Mouse (Mus musculus) heart, postnatal 36 days (tissue): ENCODE results near the gene Ms4a4d. TPM values are rescaled to one million over a fixed set of nuclear protein-coding genes. Genes with fewer than 3 reads are reported as not detected.
"Not testable (repeated sequence)": the region's sequence is repeated elsewhere in the genome, so short reads cannot be mapped to it uniquely, and the experiment has no call there.

ENCODE experiments used
- DNase-seq, 2 experiments: peaks; one replicate each; pipeline ENCODE4 v3.0.0; 2021 to 2022
- intact Hi-C: fragments of 180-260 bp; cut with DNase I; formaldehyde crosslinking; loops from one replicate; pipeline ENCODE4 v1.15.1; 2025
- total RNA-seq, 2 experiments: library from RNA; stranded (reverse); gene quantifications; 2 replicates each; pipeline ENCODE4 v1.2.3; 2021

Ms4a4d gene
- 1 to 10 TPM; 8.0 to 9.5 TPM for total RNA-seq

DNA sequence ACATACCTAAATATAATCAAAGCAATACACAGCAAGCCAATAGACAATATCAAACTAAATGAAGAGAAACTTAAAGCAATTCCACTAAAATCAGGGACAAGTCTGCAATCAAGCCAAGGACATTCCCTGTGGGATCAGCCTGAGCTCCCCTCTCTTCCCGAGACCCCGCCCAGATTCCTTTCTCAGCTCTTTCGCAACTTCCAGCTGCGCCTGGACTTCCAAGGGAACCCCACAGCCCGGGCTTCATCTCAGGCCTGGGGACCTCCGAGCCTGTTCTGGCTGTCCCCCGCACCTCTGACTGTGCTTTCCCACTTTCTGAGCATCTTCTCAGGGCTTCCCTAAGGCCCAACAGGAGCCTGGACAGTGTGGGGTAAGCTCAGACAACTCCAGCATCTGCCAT, at the start of gene Ms4a4d:
Gene Ms4a4d, plus strand, starts transcription at position 209 of the 400 bp plus-strand sequence.
- intact Hi-C loops: no loop called here
- peak; percentile 64 to 66 for DNase-seq

DNA sequence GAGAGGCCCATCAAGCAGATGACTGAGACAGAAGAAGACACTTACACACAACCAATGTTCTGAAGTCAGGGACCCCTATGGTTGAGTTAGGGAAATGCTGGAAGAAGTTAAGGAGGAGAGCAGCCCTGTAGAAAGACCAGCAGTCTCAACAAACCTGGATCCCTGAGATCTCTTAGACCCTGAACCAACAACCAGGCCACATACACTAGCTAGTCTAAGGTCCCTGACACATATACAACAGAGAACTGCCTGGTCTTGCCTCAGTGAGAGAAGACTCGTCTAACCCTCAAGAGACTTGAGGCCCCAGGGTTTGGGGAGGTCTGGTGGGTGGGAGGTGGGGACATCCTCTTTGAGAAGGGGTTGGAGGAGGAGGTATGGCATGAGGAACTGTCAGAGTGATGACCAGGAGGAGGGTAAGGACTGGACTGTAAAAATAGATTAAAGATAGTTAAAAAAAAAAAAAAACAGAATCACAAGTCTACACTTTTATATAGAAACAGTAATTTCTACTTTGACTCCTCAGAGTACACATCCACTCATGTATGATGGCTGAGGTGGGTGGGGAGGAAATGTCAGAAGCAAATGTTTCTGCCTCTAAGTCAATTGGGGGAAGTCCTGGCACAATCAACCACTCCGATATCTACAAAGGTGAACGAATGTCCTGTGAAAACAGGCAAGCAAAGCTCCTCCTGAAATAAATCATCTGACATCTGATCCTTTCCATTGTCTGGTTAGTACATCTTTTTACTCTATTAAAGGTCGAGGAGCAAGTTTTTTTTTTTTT, 45.0 kb upstream of the Ms4a4d start:
- intact Hi-C loops: no loop called here
- DNase-seq: no peak

DNA sequence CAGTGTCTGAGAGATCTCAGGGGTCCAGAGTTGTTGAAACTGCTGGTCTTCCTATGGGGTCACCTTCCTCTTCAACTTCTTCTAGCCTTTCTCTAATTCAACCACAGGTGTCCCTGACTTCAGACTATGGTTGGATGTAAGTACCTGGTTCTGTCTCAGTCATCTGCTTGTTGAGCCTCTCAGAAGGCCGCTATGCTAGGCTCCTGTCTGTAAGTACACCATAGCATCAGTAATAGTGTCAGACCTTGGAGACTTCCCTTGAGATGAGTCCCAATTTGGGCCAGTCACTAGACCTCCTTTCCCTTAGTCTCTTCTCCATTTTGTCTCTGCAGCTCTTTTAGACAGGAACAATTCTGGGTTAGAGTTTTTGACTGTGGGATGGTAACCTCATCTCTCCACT, 43.9 kb upstream of the Ms4a4d start:
- no peak for DNase-seq
- intact Hi-C loops: no loop called here

DNA sequence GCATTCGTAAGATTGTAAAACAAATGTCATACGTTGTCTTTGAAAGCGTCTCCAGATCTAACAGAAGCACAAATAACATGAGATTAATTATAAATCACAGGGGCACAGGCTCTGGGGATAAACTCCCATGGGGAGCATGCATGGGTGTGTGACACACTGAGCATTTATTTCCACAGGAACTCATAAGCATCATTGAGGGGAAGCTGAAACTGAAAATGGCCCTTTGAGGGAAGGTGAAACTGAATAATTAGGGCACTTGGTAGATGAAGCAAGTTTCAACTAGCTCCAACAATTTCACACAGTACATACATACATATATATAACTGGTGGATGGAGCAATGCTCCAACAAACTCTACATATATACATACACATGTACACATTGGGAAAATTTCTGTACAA, 42.1 kb upstream of the Ms4a4d start:
- DNase-seq: no peak
- intact Hi-C loops: no loop called here

DNA sequence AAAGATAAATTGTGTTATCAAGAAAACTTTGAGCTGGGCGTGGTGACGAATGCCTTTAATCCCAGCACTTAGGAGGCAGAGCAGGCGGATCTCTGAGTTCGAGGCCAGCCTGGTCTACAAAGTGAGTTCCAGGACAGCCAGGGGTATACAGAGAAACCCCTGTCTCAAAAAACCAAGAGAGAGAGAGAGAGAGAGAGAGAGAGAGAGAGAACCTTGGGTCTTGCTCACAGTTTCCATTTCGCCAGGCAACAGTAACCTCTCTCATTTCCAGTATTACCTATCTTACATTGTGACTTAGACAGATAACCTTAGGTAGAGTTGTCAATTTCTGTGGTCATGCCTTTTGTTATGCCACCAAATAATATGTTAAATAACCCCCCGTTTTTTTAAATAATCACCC, 40.2 kb upstream of the Ms4a4d start:
- intact Hi-C loops: no loop called here
- DNase-seq: no peak

DNA sequence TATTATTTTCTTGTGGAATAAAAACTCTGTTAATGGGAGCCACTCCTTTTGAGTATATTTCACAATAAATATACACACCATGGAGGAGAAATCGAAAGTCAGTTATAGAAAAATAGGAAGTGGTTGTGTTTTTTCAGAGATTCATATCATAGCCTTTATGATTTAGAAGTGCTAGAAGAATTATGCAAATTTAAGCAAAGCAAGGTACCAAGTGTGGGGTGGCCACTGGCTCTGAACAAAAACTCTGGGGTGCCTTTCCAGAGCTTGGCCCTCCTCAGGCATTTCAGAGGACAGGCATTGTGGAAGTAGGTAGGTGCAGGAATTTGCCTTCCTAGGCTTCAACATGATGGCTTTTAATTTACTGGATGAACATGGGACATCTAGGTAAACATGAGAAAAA, 39.3 kb upstream of the Ms4a4d start:
- intact Hi-C loops, DNase-seq: not testable (repeated sequence)

DNA sequence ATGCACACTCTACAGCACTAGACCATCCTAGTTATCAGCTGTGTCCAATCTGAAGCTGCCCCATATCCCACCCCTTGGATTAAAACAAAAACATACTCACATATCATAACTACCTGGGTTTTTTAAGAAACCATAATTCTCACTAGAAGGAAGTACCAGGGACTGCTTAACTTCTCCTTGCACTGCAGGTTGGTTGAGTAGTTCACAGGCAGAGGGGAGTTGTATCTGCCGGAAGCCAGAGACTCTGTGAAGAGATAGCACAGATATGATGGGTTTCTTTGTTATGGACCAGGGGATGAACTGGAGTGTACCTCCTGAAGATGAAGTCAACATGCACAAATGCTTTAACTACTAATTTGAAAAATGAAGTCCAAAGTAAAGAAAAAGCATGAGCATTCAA, 35.8 kb upstream of the Ms4a4d start:
- intact Hi-C loops: no loop called here
- DNase-seq: no peak

DNA sequence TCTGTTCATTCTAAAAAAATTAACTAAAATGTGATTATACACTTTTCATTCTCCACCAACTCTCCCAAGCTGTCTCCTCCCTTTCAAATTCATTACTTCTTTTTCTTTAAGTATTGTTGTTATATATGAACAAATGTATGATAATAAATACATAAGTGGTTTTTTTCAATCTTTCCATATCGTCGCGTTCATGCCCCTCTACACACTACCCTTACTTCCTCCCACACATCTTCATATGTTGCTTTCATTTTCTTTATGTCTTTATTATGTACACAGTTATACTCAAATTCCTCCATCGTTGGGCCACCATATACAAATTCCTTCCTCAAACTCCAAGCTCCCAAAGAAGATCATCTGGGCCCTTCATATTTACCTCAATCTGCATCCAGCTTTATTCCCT, 35.3 kb upstream of the Ms4a4d start:
- intact Hi-C loops: no loop called here

DNA sequence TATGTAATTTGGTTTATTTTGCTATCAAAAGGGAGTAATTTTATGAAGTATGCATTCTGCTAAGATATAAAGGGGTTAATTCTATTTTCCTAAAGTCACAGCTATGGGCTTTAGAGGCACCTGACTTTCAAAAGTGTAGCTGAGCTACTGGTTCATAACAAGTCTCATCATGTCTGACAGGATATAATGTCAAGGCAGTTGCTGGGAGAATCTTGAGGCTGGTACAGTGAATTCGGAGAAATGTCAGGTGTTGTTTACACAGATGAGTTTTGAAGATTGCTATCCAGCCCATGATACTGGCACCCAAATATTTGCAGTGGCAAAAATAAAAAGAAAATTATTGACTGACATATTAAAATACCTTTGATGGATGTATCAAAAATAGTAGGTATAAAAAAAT, 31.7 kb upstream of the Ms4a4d start:
- DNase-seq: no peak
- intact Hi-C loops: no loop called here

More for the DNA sequence above, 35.3 kb upstream of the Ms4a4d start:
- DNase-seq: no peak

DNA sequence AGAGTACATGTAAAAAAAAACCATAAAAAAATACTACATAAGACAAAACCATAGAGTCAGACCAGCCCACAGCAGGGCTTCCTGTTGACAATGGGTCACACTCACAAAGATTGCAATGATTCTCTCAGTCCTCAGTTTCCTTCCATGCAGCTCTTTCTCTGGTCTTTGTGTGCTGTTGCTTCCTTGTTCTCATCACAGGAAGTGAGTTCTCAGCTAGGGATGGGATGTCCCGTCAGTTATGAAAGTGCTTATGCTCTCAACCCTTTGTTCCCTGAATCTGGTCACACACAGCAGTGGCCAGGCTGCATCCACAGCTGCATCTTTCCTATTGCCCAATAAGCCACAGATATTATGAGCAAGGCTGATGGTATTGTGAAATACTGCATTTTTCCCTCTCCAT, 23.1 kb upstream of the Ms4a4d start:
- DNase-seq: peak in 1 of 2 experiments; percentile 21
- intact Hi-C loops: no loop called here

DNA sequence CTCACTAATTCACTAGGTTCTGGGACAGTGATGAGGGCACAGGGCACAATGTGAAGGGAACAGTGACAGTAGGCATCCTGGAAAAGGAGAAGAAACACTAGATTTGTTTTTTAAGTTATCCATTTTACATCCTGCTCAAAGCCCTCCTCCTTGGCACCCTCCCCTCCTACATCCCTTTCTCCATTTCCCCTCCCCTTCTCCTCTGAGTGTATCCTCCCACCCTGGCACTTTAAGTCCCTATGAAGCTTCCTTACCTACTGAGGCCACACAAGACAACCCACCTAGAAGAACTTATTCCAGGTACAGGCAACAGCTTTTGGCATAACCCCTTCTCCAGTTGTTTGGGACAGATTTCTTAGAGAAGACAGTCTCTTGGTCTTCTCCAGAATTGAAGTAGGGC, 20.4 kb upstream of the Ms4a4d start, which contains the start of gene Ms4a6b:
Gene Ms4a6b, plus strand, starts transcription at position 267 of the 400 bp plus-strand sequence.
- intact Hi-C loops: no loop called here
- no peak for DNase-seq

DNA sequence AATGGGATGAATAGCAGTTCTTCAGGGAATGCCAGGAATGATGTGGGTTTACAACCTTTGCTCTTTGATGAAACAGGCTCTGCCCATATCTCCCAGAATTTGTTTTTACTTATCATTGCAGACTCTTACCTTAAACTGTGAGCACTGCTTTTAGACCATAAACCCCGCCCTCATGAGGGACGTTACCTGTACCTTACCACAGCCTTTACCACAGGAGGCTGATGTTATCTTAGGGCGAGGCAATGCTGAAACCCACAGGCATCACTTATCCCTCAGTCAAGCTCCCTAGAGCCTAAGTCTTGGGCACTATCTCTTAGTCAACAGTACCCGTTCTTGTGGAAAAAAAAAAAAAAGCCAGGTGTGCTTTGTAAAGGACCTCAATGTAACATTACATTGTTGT, 19.8 kb upstream of the Ms4a4d start:
- intact Hi-C loops: no loop called here
- no peak for DNase-seq

DNA sequence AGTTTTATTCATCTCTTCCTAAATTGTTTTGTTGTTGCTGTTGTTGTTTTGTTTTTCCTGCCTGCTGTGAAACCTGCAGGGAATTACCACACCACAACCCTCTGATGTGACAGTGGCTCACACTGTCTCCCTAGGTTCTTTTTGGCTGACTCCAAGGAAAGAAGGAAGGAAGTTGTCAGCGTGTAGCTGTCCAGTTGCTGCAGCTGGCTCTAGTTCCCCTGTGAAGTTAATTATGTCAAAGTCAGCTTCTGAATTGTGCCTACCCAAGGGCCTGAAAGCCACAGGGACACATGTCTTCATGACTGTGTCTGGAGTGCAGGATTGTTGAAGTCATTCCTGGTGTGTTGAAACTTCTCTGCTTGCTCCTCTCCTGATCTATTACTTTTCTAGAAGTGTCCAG, 19.2 kb upstream of the Ms4a4d start:
- intact Hi-C loops: not testable (repeated sequence)
- peak in 1 of 2 experiments; percentile 13 for DNase-seq

DNA sequence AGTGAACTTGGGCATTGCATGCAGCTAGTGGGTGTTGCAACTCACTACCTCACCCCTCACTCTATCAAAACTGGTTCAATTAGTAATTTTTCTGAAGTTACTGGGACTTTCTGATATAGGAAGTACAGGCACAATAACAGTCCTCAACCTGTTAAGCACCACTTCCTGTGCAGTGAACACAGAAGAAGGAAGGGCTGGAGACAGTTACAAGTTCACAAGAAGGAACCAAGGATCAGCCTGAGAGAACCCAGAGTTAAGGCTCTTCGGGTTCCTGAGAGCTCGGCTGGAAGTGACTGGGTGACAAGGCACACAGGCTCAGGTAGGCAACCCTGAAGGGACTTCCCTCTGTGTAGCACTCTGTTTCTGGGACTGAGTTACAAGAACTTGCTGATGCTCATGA, 18.2 kb upstream of the Ms4a4d start:
- intact Hi-C loops, DNase-seq: not testable (repeated sequence)

DNA sequence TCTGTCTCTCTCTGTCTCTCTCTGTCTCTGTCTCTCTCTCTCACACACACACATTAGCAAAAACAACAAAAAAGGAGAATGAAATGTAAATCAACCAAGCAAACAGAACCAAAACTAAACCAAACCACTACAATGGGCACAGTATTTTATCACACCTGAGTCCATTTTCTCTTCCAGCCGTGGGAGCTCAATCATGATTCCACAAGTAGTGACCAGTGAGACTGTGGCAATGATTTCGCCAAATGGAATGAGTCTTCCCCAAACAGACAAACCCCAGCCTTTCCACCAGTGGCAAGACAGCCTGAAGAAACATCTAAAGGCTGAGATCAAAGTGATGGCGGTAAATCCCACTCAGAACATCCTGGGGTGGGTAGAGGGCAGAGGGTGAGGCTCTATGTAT, 16.5 kb upstream of the Ms4a4d start:
- intact Hi-C loops: no loop called here
- DNase-seq: no peak

DNA sequence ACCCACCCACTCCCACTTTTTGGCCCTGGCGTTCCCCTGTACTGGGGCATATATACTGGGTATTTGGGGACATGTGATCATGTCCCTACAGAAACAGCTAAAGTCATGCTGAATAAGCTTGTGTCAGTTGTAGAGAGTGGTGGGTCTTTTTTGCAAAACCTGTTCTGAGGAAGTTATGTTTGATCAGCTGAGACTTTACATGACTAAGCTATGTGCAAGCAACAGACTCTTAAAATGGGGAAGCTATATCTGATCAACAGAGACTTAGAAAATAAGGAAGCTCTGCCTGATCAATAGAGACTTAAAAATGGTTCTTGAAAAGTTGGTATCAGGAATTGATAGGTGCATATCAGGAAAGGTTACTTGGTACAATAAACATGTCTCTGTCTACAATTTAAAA, 3.2 kb upstream of the Ms4a4d start:
- intact Hi-C loops: no loop called here
- no peak for DNase-seq

DNA sequence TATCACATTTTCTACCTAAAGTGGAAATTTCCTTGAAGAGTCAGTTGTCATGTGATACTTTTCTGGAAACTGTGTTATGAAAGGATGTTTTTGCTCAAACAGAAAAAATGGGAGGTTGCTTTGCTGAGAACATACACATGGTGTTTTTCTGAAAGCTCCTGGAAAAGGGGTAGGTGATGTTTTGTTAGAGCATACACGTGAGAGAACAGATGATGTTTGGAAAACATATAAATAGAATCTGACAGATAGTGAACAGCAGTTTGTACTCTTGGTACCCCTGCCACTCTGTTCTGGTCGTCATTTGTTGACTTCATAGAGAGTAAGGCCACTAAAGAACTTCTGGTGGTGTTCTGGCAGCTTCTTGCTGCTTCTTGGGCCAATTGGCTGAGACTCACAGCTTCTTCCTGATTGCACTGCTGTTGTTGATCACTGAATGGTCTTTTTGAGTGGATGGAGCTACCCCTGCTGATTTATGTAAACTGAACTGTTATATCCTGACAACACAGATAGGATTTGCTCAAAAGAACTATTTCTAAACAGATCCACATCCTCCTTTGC, 2.6 kb upstream of the Ms4a4d start:
- peak; percentile 57 to 58 for DNase-seq
- intact Hi-C loops: no loop called here

DNA sequence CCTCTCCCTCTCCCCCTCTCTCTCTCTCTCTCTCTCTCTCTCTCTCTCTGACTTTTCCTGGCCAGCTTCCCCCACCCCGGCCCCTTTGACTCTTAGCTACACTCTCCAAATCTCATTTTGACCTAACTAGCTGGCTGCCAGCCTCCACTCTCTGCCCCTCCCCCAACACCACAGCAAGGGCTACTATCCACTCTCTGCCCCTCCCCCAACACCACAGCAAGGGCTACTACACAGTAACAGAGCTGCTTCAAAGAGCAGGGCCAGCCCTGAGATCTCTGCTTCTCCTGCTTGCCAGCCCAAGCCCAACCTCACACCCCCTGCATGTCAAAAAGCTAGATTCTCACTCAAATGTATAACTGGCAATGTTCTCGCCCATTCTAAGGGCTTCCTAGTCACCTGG, 735 bp downstream of the Ms4a4d start:
- DNase-seq: peak; percentile 25 to 31

DNA sequence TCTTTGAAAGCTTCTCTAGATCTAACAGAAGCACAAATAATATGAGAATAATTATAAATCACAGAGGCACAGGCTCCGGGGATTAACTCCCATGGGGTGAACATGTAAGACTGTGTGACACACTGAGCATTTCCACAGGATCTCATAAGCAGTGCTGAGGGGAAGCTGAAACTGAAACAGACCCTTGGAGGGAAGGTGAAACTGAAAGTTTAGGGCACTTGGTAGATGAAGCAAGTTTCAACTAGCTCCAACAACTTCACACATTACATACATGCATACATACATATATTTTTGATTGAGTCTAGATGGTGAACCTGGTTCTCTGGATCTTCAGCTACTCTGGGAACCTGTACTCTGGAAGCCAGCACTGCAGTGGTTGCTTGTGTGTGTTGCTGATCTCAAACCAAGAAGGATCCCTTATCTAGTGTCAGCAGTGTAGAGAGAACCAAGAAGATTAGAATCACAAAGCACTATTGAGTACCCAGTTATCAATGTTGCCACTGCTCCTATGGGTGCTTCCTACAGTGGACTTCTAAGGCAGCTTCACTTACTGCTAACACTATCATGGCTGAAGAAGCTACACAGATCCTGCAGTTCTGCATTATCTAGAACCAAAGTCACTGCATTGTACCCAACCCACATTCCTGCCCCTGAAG, 3.7 kb downstream of the Ms4a4d start:
- DNase-seq, intact Hi-C loops: not testable (repeated sequence)

More for the DNA sequence above, 735 bp downstream of the Ms4a4d start:
- intact Hi-C loops: no loop called here

DNA sequence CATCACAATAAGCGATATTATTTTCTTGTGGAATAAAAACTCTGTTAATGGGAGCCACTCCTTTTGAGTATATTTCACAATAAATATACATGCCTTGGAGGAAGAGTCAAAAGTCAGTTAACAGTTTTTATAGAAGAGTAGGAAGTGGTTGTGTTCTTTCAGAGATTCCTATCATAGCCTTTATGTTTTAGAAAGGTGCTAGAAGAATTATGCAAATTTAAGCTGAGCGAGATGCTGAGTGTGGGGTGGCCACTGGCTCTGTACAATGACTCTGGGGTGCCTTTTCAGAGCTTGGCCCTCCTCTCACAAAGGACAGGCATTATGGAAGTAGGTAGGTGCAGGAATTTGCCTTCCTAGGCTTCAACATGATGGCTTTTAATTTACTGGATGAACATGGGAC, 7.8 kb downstream of the Ms4a4d start:
- DNase-seq, intact Hi-C loops: not testable (repeated sequence)

DNA sequence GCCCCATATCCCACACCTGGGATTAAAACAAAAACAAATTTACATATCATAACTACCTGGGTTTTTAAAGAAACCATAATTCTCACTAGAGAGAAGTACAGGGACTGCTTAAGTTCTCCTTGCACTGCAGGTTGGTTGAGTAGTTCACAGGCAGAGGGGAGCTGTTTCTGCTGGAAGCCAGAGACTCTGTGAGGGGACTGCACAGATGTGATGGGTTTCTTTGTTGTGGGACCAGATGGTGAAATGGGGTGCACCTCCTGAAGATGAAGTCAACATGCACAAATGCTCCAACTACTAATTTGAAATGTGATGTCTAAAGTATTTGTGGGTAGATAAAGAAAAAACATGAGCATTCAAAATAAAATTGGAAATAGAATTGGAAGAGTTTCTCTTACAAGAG, 11.3 kb downstream of the Ms4a4d start:
- intact Hi-C loops: no loop called here
- no peak for DNase-seq

DNA sequence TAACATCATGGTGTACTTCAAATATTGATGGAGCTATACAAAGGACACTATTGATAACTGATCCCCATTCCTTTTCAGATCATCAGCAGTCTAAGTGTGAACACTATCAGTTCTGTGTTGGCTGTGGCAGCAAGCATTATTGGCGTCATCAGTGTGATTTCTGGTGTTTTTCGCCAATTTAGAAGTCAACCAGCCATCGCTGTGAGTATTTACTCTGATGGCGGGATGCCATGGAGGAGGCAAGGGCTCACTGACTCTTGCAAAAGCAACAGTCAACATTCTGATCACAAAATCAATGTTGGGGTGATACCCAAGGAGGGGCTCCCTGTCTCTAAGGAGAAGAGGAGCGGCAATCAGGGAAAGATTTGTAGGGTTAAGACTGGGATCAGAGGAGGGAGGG, 18.1 kb downstream of the Ms4a4d start:
- no peak for DNase-seq
- intact Hi-C loops: no loop called here
